Mouse (Mus musculus) bone marrow, adult 2 months (tissue): ENCODE results near the gene Zfp326. TPM values are rescaled to one million over a fixed set of nuclear protein-coding genes. Genes with fewer than 3 reads are reported as not detected.

ENCODE experiments used
- H3K27ac ChIP-seq: fragments of 200-500 bp; 2 replicates; pipeline ENCODE4 v1.5.1; 2012; ENCODE audit warnings: low read depth, mild to moderate bottlenecking, control low read depth, inconsistent platforms, low read length; ENCODE audit not compliant: control insufficient read depth, poor library complexity, insufficient read depth
- H3K4me1 ChIP-seq: fragments of 200-500 bp; 2 replicates; pipeline ENCODE4 v1.6.1; 2011; ENCODE audit warnings: low read length; ENCODE audit not compliant: control insufficient read depth, insufficient read depth
- H3K4me3 ChIP-seq: fragments of 200-500 bp; replicated peaks from 2 replicates; pipeline ENCODE3; 2011; ENCODE audit warnings: mild to moderate bottlenecking, low read depth, low read length, control low read depth; ENCODE audit not compliant: control insufficient read depth
- CTCF ChIP-seq: fragments of 200-500 bp; IDR thresholded peaks from 2 replicates; pipeline ENCODE4 v1.5.1; 2011; ENCODE audit warnings: low read length, control low read depth; ENCODE audit not compliant: control insufficient read depth, insufficient read depth
- POLR2A ChIP-seq: fragments of 200-500 bp; IDR thresholded peaks from 2 replicates; pipeline ENCODE4 v1.6.1; 2011; ENCODE audit warnings: low read depth, mild to moderate bottlenecking, control low read depth, low read length, borderline replicate concordance; ENCODE audit not compliant: control insufficient read depth
- WGBS: fragments of 180-500 bp; shearing (Covaris S2); methylation state at CpG from one replicate; pipeline ENCODE4 v1.1.7; 2018; 5-methylcytosine and 5-hydroxymethylcytosine counted together
- polyA plus RNA-seq: library from polyadenylated mRNA; stranded (reverse); fragments of >200 nt; gene quantifications from 2 replicates; pipeline ENCODE4 v1.2.4, GENCODE M21; 2011; ENCODE audit warnings: low replicate concordance; ENCODE audit not compliant: missing spikeins, insufficient read depth, insufficient read length

Gene Zfp326
- polyA plus RNA-seq, 1 experiment: 21.6 TPM

GRCm38 (mm10) chr5:105844044-105844753, 32.2 kb upstream of the Zfp326 start:
- TF ChIP-seq POLR2A (no peak), CTCF (no peak)
- no peaks in the 10 kb centered on the region; the same call in 1 of the 2 replicates for H3K4me1 ChIP-seq
- H3K4me3 ChIP-seq: no peak overlapping the region
- WGBS: 12% methylated on average over 10 of the region's 10 CpGs
- no peak overlapping the region for H3K27ac ChIP-seq

- Histone ChIP-seq H3K4me1 (no peaks in the 10 kb centered on the region; the same call in 1 of the 2 replicates), H3K4me3 (no peak overlapping the region), H3K27ac (no peak overlapping the region)
- WGBS: 78% methylated on average over 2 of the region's 2 CpGs
- TF ChIP-seq POLR2A (no peak), CTCF (no peak)
These were observed 31.3 kb upstream of the Zfp326 start for GRCm38 (mm10) chr5:105845041-105845440.

GRCm38 (mm10) chr5:105847726-105848125, 28.6 kb upstream of the Zfp326 start:
- WGBS: 79% methylated on average over 8 of the region's 8 CpGs
- H3K4me1 ChIP-seq: no peaks in the 10 kb centered on the region; the same call in 1 of the 2 replicates

GRCm38 (mm10) chr5:105849222-105849621, 27.1 kb upstream of the Zfp326 start:
- WGBS: 26% methylated on average over 4 of the region's 4 CpGs
- H3K4me3 ChIP-seq: no peak overlapping the region

More at GRCm38 (mm10) chr5:105847726-105848125, 28.6 kb upstream of the Zfp326 start:
- H3K4me3 ChIP-seq: no peak overlapping the region
- TF ChIP-seq POLR2A (no peak), CTCF (no peak)
- H3K27ac ChIP-seq: no peak overlapping the region

GRCm38 (mm10) chr5:105849643-105850042, 26.7 kb upstream of the Zfp326 start:
- no peak overlapping the region for H3K4me3 ChIP-seq
- TF ChIP-seq POLR2A (no peak), CTCF (no peak)
- no peak overlapping the region for H3K27ac ChIP-seq
- WGBS: 23% methylated on average over 3 of the region's 3 CpGs
- no peaks in the 10 kb centered on the region; the same call in 1 of the 2 replicates for H3K4me1 ChIP-seq

More at GRCm38 (mm10) chr5:105849222-105849621, 27.1 kb upstream of the Zfp326 start:
- no peak for TF ChIP-seq POLR2A
- no peak for TF ChIP-seq CTCF
- H3K27ac ChIP-seq: no peak overlapping the region
- no peaks in the 10 kb centered on the region; the same call in 1 of the 2 replicates for H3K4me1 ChIP-seq

- TF ChIP-seq POLR2A (no peak), CTCF (no peak)
- WGBS: 75% methylated on average over 9 of the region's 9 CpGs
- no peak overlapping the region for H3K27ac ChIP-seq
- no peak overlapping the region for H3K4me3 ChIP-seq
- H3K4me1 ChIP-seq: no peaks in the 10 kb centered on the region; the same call in 1 of the 2 replicates
These were observed 23.1 kb upstream of the Zfp326 start for GRCm38 (mm10) chr5:105853271-105853670.

- H3K4me3 ChIP-seq: no peak overlapping the region
- H3K27ac ChIP-seq: no peak overlapping the region
- no peaks in the 10 kb centered on the region for H3K4me1 ChIP-seq
- no peak for TF ChIP-seq CTCF
- no peak for TF ChIP-seq POLR2A
- 89% methylated on average over 5 of the region's 5 CpGs for WGBS
These were observed 18.9 kb upstream of the Zfp326 start for GRCm38 (mm10) chr5:105857486-105857885.

GRCm38 (mm10) chr5:105858754-105859694, 17.3 kb upstream of the Zfp326 start:
- no peak overlapping the region for H3K4me3 ChIP-seq
- H3K4me1 ChIP-seq: no peaks in the 10 kb centered on the region
- TF ChIP-seq CTCF: no peak
- no peak for TF ChIP-seq POLR2A
- no peak overlapping the region for H3K27ac ChIP-seq
- 77% methylated on average over 8 of the region's 8 CpGs for WGBS
